Mouse (Mus musculus) lung, postnatal 0 days (tissue): ENCODE measurements at regions not wholly inside any gene's neighbourhood (a gene's known extent, or its start where the extent isn't known, plus 50 kb on each side); places are given as distances from the start of the nearest gene placed in this dataset.

Source experiments
- CTCF ChIP-seq: IDR thresholded peaks from 2 replicates; pipeline ENCODE4 v1.5.1; 2016; ENCODE audit warnings: antibody characterized with exemption, mild to moderate bottlenecking
- EP300 ChIP-seq: IDR thresholded peaks from 2 replicates; pipeline ENCODE4 v1.6.1; 2016; ENCODE audit warnings: antibody characterized with exemption, mild to moderate bottlenecking, control low read depth

DNA sequence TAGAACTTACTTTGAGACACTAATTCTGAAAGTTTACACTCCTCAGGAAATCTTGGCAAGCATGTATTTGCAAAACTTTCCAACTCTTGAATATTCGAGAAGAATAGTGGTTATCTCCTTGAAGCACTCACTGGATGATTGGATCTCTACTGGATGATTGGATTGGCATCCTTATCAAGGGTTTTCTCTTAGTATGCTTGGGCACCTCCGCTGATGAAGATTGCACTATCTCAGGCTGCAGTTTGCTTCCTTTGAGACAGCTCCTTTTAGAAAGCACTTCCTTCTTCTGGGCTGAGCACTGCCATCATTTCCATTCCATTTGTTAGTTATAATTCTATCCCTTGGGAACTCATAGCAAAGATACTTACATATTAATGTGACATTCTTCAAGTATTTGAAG is 503.2 kb downstream of the Gsdmc2 start:
- TF ChIP-seq CTCF (no peak), EP300 (no peak)
